Mouse (Mus musculus): ENCODE data around the gene Lilra6. TPM values are rescaled to one million over a fixed set of nuclear protein-coding genes. Genes with fewer than 3 reads are reported as not detected.
"Not testable (repeated sequence)": the region's sequence is repeated elsewhere in the genome, so short reads cannot be mapped to it uniquely, and the experiment has no call there.

The Lilra6 gene
- polyA plus RNA-seq (2015; fragmentation: Nextera tagmentation; extraction: Ambion mirVana), result not detected in 2 replicates

- H3K36me3 ChIP-seq (ENCODE audit: control insufficient read depth, insufficient read depth, low read length); ATAC-seq; H3K27ac ChIP-seq (ENCODE audit: low read length); H3K27me3 ChIP-seq (ENCODE audit: control insufficient read depth, insufficient read depth, low read depth, low read length); H3K4me3 ChIP-seq (ENCODE audit: low read depth, low read length); H3K9ac ChIP-seq (ENCODE audit: low read depth, low read length); H3K4me2 ChIP-seq (ENCODE audit: low read length); H3K4me1 ChIP-seq (ENCODE audit: control insufficient read depth, insufficient read depth, low read length); H3K9me3 ChIP-seq (replicated peaks; ENCODE audit: control insufficient read depth, low read length, poor library complexity, severe bottlenecking): not testable (repeated sequence)
- WGBS, result 76% methylated on average over 2 of the region's 2 CpGs
Measured at GRCm38 (mm10) chr7:3915387-3915786, at the start of gene Lilra6. Gene Lilra6 (minus strand): TSS chr7:3915503.

GRCm38 (mm10) chr7:3962017-3962416, 46.7 kb upstream of the Lilra6 start:
- H3K4me3 ChIP-seq (ENCODE audit: low read depth, low read length), result no peak overlapping the region
- no peak overlapping the region for H3K9ac ChIP-seq (ENCODE audit: low read depth, low read length)
- 81% methylated on average over 2 of the region's 2 CpGs for WGBS
- H3K27ac ChIP-seq (ENCODE audit: low read length), result no peak overlapping the region
- no peaks in the 10 kb centered on the region for H3K4me1 ChIP-seq (ENCODE audit: control insufficient read depth, insufficient read depth, low read length)
- no peaks in the 10 kb centered on the region for H3K36me3 ChIP-seq (ENCODE audit: control insufficient read depth, insufficient read depth, low read length)
- ATAC-seq, result no peak
- no peaks in the 10 kb centered on the region for H3K27me3 ChIP-seq (ENCODE audit: control insufficient read depth, insufficient read depth, low read depth, low read length)
- H3K9me3 ChIP-seq (replicated peaks; ENCODE audit: control insufficient read depth, low read length, poor library complexity, severe bottlenecking), result no peaks in the 10 kb centered on the region
- no peak overlapping the region for H3K4me2 ChIP-seq (ENCODE audit: low read length)

- Histone ChIP-seq H3K4me1 (ENCODE audit: control insufficient read depth, insufficient read depth, low read length) (no peaks in the 10 kb centered on the region), H3K9me3 (replicated peaks; ENCODE audit: control insufficient read depth, low read length, poor library complexity, severe bottlenecking) (no peaks in the 10 kb centered on the region; the same call in 1 of the 2 replicates), H3K4me2 (ENCODE audit: low read length) (no peak overlapping the region), H3K9ac (ENCODE audit: low read depth, low read length) (no peak overlapping the region), H3K36me3 (ENCODE audit: control insufficient read depth, insufficient read depth, low read length) (no peaks in the 10 kb centered on the region), H3K27me3 (ENCODE audit: control insufficient read depth, insufficient read depth, low read depth, low read length) (no peaks in the 10 kb centered on the region), H3K4me3 (ENCODE audit: low read depth, low read length) (no peak overlapping the region), H3K27ac (ENCODE audit: low read length) (no peak overlapping the region)
- no peak for ATAC-seq
- 84% methylated on average over 3 of the region's 3 CpGs for WGBS
Measured at GRCm38 (mm10) chr7:3957387-3957786, 42.1 kb upstream of the Lilra6 start.

- no peak overlapping the region for H3K4me2 ChIP-seq (ENCODE audit: low read length)
- no peaks in the 10 kb centered on the region for H3K27me3 ChIP-seq (ENCODE audit: control insufficient read depth, insufficient read depth, low read depth, low read length)
- 0 out of 2 replicates have a peak, but pooled peaks cover 2% of the 10 kb centered on the region for H3K9me3 ChIP-seq (replicated peaks; ENCODE audit: control insufficient read depth, low read length, poor library complexity, severe bottlenecking)
- no peaks in the 10 kb centered on the region for H3K36me3 ChIP-seq (ENCODE audit: control insufficient read depth, insufficient read depth, low read length)
- 87% methylated on average over 3 of the region's 3 CpGs for WGBS
- no peak for ATAC-seq
- H3K4me1 ChIP-seq (ENCODE audit: control insufficient read depth, insufficient read depth, low read length), result no peaks in the 10 kb centered on the region
- H3K27ac ChIP-seq (ENCODE audit: low read length), result no peak overlapping the region
- H3K9ac ChIP-seq (ENCODE audit: low read depth, low read length), result no peak overlapping the region
- no peak overlapping the region for H3K4me3 ChIP-seq (ENCODE audit: low read depth, low read length)
Measured at GRCm38 (mm10) chr7:3949159-3949558, 33.9 kb upstream of the Lilra6 start.

- WGBS, result 83% methylated on average over 4 of the region's 4 CpGs
- Histone ChIP-seq H3K4me3 (ENCODE audit: low read depth, low read length) (no peak overlapping the region), H3K9me3 (replicated peaks; ENCODE audit: control insufficient read depth, low read length, poor library complexity, severe bottlenecking) (0 out of 2 replicates have a peak, but pooled peaks cover 2% of the 10 kb centered on the region), H3K27me3 (ENCODE audit: control insufficient read depth, insufficient read depth, low read depth, low read length) (no peaks in the 10 kb centered on the region), H3K4me2 (ENCODE audit: low read length) (no peak overlapping the region), H3K9ac (ENCODE audit: low read depth, low read length) (no peak overlapping the region), H3K36me3 (ENCODE audit: control insufficient read depth, insufficient read depth, low read length) (no peaks in the 10 kb centered on the region), H3K27ac (ENCODE audit: low read length) (no peak overlapping the region), H3K4me1 (ENCODE audit: control insufficient read depth, insufficient read depth, low read length) (no peaks in the 10 kb centered on the region)
- ATAC-seq, result no peak
Measured at GRCm38 (mm10) chr7:3948223-3948622, 32.9 kb upstream of the Lilra6 start.

- no peaks in the 10 kb centered on the region for H3K27me3 ChIP-seq (ENCODE audit: control insufficient read depth, insufficient read depth, low read depth, low read length)
- WGBS, result 70% methylated on average over 4 of the region's 4 CpGs
- no peaks in the 10 kb centered on the region for H3K4me1 ChIP-seq (ENCODE audit: control insufficient read depth, insufficient read depth, low read length)
- H3K4me3 ChIP-seq (ENCODE audit: low read depth, low read length), result no peak overlapping the region
- H3K36me3 ChIP-seq (ENCODE audit: control insufficient read depth, insufficient read depth, low read length), result no peaks in the 10 kb centered on the region
- H3K4me2 ChIP-seq (ENCODE audit: low read length), result no peak overlapping the region
- ATAC-seq, result no peak
- 0 out of 2 replicates have a peak, but pooled peaks cover 2% of the 10 kb centered on the region for H3K9me3 ChIP-seq (replicated peaks; ENCODE audit: control insufficient read depth, low read length, poor library complexity, severe bottlenecking)
- no peak overlapping the region for H3K9ac ChIP-seq (ENCODE audit: low read depth, low read length)
- no peak overlapping the region for H3K27ac ChIP-seq (ENCODE audit: low read length)
Measured at GRCm38 (mm10) chr7:3946117-3946516, 30.8 kb upstream of the Lilra6 start.

- no peak overlapping the region for H3K9ac ChIP-seq (ENCODE audit: low read depth, low read length)
- H3K4me3 ChIP-seq (ENCODE audit: low read depth, low read length), result no peak overlapping the region
- no peak overlapping the region for H3K27ac ChIP-seq (ENCODE audit: low read length)
- WGBS, result 80% methylated on average over 3 of the region's 3 CpGs
- ATAC-seq, result no peak
- H3K4me1 ChIP-seq (ENCODE audit: control insufficient read depth, insufficient read depth, low read length), result no peaks in the 10 kb centered on the region
- H3K4me2 ChIP-seq (ENCODE audit: low read length), result no peak overlapping the region
- peaks cover 2% of the 10 kb centered on the region; the same call in 1 of the 2 replicates for H3K9me3 ChIP-seq (replicated peaks; ENCODE audit: control insufficient read depth, low read length, poor library complexity, severe bottlenecking)
- H3K27me3 ChIP-seq (ENCODE audit: control insufficient read depth, insufficient read depth, low read depth, low read length), result no peaks in the 10 kb centered on the region
- no peaks in the 10 kb centered on the region for H3K36me3 ChIP-seq (ENCODE audit: control insufficient read depth, insufficient read depth, low read length)
Measured at GRCm38 (mm10) chr7:3940915-3941314, 25.6 kb upstream of the Lilra6 start.

- no peak overlapping the region for H3K9ac ChIP-seq (ENCODE audit: low read depth, low read length)
- 67% methylated on average over 1 of the region's 1 CpGs for WGBS
- ATAC-seq, result no peak
- no peaks in the 10 kb centered on the region for H3K27me3 ChIP-seq (ENCODE audit: control insufficient read depth, insufficient read depth, low read depth, low read length)
- H3K4me2 ChIP-seq (ENCODE audit: low read length), result no peak overlapping the region
- no peak overlapping the region for H3K27ac ChIP-seq (ENCODE audit: low read length)
- no peaks in the 10 kb centered on the region for H3K36me3 ChIP-seq (ENCODE audit: control insufficient read depth, insufficient read depth, low read length)
- no peaks in the 10 kb centered on the region; the same call in 1 of the 2 replicates for H3K9me3 ChIP-seq (replicated peaks; ENCODE audit: control insufficient read depth, low read length, poor library complexity, severe bottlenecking)
- no peaks in the 10 kb centered on the region for H3K4me1 ChIP-seq (ENCODE audit: control insufficient read depth, insufficient read depth, low read length)
- no peak overlapping the region for H3K4me3 ChIP-seq (ENCODE audit: low read depth, low read length)
Measured at GRCm38 (mm10) chr7:3939866-3940525, 24.7 kb upstream of the Lilra6 start.

GRCm38 (mm10) chr7:3935473-3935872, 20.2 kb upstream of the Lilra6 start:
- not testable (repeated sequence) for H3K4me2 ChIP-seq (ENCODE audit: low read length); ATAC-seq; H3K36me3 ChIP-seq (ENCODE audit: control insufficient read depth, insufficient read depth, low read length); H3K27ac ChIP-seq (ENCODE audit: low read length); H3K9ac ChIP-seq (ENCODE audit: low read depth, low read length); H3K27me3 ChIP-seq (ENCODE audit: control insufficient read depth, insufficient read depth, low read depth, low read length); H3K9me3 ChIP-seq (replicated peaks; ENCODE audit: control insufficient read depth, low read length, poor library complexity, severe bottlenecking); H3K4me3 ChIP-seq (ENCODE audit: low read depth, low read length); H3K4me1 ChIP-seq (ENCODE audit: control insufficient read depth, insufficient read depth, low read length)

All from midbrain, embryonic 16.5 days (tissue).